Mouse (Mus musculus): ENCODE data around the gene Hyal3.
"Not testable (repeated sequence)": the region's sequence is repeated elsewhere in the genome, so short reads cannot be mapped to it uniquely, and the experiment has no call there.

Hyal3 gene

DNA sequence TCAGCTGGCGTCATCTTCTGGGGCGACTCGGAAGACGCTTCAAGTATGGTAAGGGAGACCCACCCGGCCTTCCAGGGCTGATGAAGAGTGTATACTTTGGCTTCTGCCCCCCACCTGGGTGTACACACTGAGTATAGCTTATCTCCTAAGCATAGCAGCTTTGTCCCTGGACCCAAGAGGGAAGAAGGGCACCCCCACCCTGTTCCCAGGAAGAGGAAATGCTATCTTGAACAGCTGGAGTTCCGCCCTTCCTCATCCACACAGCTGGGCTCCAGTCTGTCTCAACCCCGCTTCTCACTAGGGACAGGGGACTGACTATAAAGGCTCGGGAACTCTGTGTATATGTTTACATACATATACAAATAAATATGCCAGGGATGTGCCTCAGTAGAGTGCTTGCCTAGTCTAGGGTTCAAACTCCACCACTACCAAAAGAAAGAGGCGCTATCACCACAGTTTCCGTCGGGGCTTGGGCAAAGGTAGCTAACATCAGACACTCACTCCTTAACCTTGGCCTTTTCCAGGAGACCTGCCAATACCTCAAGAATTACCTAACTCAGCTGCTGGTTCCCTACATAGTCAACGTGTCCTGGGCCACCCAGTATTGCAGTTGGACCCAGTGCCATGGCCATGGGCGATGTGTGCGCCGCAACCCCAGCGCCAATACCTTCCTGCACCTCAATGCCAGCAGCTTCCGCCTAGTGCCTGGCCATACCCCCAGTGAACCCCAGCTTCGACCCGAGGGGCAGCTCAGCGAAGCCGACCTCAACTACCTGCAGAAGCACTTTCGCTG is 8.9 kb upstream of the Hyal3 start:
- no peak for DNase-seq (ENCODE audit: low read depth, low spot score)

DNA sequence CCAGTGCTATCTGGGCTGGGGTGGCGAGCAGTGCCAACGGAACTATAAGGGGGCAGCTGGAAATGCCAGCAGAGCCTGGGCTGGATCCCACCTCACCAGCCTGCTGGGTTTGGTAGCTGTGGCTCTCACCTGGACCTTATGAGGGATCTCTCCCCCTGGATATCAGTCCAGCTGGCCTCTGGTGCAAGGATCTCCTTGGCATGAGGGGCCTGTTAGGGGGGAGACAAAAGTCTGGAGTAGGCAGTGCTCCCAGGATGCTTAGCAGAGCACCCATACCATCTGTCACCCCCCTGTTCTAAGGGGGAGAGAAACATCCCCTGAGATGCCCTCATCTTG is 8.3 kb upstream of the Hyal3 start:
- no peak for DNase-seq (ENCODE audit: low read depth, low spot score)

DNA sequence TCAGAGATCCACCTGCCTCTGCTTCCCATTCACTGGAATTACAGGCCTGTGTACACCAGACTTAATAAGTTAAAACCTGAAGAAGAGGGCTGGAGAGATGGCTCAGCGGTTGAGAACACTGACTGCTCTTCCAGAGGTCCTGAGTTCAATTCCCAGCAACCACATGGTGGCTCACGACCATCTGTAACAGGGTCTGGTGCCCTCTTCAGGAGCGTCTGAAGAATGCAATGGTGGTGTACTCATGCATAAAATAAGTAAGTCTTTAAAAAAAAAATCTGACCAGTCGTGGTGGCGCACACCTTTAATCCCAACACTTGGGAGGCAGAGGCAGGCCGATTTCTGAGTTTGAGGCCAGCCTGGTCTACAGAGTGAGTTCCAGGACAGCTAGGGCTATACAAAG is 6.8 kb upstream of the Hyal3 start:
- not testable (repeated sequence) for DNase-seq (ENCODE audit: low read depth, low spot score)

DNA sequence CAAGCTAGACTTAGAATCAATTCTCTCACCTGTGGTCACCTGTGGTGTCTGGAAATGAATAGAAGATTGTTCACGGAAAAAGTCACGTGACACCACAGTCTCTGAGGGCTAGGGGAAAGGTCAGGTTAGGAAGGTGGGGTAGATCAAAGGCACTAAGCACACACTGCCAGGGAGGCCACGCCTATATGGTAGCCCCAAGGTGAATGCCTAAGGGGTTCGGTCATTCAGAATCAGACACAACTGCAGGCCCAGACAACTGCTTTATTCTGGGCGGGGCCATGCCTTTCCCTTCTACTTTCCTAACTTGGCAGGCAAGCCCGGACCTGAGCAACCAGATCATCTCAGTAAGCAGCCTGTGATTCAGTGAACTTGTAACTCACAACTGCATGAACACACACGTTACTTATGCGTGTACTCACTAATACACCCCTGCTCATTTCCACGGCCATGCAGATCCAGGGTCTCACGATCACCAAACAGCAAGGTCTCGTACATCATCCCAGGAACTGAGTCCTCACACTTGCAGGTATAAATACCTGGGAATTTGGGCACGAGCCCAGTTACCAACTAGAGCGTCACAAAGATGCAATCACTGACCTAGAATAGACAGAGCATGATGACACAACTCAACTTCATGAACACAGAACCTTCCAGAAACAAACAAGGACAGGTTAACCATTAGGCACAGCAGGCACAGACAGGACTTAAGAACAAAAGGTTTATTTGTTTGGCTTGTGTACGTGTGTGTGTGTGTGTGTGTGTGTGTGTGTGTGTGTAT is 4.8 kb upstream of the Hyal3 start:
- DNase-seq (ENCODE audit: low read depth, low spot score): no peak

DNA sequence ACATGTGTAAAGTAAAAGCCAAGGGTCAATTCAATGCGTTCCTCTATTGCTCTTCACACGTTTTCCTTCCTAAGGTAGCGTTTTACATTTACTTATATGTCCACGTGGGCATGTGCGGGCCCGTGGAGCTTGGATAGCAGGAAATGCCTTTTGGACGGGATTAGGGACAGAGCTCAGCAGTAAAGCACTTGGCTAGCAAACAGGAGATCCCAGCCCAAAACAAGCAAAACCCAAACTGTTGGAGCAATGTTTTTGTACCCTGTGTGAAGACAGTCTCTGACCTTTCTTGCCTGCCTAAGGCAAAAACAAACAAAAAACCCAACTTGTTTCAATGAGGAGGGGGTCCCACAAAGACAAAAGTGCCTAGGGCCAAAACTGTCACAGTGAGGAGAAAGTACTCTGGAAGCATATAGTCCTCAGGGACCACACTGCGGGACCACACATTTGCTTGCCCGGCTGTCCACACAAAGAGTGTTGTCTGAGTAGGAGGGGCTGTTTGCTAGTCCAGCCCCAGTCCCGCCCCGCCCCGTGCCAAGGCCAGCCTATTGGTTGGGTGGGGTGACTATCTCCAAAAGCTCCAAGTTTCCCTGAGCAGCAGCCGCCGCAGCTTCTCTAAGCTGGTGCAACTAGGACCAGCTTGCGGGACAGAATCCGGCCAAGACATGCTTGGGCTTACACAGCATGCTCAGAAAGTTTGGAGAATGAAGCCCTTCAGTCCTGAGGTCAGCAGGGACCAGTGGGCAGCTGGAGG is 4.1 kb upstream of the Hyal3 start, which contains the start of gene Hyal1:
Gene Hyal1 (plus strand): TSS at position 571 of the 751 bp plus-strand sequence.
- DNase-seq (ENCODE audit: low read depth, low spot score): no peak

DNA sequence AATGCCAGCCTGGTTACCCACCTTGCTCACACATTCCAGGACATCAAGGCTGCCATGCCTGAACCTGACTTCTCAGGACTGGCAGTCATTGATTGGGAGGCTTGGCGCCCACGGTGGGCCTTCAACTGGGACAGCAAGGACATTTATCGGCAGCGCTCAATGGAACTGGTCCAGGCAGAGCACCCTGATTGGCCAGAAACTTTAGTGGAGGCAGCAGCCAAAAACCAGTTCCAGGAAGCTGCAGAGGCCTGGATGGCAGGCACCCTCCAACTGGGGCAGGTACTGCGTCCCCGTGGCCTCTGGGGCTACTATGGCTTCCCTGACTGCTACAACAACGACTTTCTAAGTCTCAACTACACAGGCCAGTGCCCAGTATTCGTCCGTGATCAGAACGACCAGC is 2.7 kb upstream of the Hyal3 start:
- DNase-seq (ENCODE audit: low read depth, low spot score): no peak

DNA sequence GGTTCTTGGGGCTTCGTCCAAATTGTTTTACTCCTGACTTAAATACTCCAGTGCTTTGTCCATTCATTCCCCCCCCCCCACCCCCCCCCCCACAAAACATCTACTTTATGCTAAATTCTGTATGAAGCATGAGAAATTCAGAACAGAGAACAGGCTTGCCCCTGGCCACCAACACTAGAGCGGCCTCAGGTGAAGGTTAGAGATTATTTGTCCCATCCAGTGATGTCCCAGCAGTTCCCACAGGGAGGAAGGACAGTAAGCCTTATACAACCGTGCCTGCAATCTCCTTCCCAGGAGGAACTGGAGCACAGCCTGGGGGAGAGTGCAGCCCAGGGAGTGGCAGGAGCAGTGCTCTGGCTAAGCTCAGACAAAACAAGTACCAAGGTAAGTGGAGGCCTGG is 2.0 kb upstream of the Hyal3 start, which contains the start of gene Naa80:
Gene Naa80 (plus strand): TSS at position 301 of the 400 bp plus-strand sequence.
- no peak for DNase-seq (ENCODE audit: low read depth, low spot score)

DNA sequence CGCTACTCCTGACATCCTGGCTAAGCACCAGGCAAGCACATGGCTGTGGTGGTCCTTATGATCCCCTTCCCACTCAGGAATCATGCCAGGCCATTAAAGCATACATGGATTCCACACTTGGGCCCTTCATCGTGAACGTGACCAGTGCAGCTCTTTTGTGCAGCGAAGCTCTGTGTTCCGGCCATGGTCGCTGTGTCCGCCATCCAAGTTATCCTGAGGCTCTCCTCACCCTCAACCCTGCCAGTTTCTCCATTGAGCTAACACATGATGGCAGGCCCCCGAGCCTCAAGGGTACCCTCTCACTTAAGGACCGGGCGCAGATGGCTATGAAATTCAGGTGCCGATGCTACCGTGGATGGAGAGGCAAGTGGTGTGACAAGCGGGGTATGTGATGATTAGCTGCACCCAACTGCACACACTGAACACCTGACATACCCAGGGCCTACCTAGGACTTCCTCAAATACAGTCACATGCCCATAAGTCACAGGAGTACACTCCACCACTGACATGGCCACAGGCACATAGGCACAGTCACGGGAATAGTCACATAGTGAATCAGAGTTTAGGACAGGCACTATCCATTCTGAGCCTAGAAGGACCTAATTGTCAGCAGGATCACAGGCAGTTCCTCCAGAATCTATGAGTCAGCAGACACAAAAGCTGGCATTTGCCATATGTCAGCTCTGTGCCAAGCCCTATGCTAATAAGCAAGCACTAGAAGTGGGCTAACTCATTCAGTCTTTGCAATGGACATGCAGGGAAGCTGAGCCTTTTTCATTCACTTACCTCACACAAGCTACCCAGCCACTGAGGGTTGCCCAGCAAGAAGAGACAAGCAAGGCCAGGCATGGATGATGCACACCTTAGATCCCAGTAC is 1.4 kb upstream of the Hyal3 start:
- no peak for DNase-seq (ENCODE audit: low read depth, low spot score)

DNA sequence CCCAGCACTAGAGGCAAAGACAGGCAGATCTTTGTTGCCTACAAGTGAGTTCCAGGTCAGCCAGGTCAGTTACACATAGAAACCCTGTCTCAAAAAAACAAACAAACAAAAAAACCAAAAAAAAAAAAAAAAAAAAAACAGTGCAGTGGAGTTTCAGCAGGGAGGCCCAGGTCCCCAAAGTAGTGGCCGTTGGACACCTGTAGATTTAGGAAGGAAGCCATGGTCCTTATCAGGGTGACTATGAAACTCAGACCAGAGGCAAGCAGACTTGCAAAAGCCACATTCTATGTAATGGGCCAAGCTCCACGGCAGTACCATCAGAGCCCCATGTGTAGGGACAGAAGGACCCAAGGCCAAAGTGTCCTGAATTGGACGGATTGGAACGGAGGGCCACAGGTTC is 966 bp downstream of the Hyal3 start:
- no peak for DNase-seq (ENCODE audit: low read depth, low spot score)

DNA sequence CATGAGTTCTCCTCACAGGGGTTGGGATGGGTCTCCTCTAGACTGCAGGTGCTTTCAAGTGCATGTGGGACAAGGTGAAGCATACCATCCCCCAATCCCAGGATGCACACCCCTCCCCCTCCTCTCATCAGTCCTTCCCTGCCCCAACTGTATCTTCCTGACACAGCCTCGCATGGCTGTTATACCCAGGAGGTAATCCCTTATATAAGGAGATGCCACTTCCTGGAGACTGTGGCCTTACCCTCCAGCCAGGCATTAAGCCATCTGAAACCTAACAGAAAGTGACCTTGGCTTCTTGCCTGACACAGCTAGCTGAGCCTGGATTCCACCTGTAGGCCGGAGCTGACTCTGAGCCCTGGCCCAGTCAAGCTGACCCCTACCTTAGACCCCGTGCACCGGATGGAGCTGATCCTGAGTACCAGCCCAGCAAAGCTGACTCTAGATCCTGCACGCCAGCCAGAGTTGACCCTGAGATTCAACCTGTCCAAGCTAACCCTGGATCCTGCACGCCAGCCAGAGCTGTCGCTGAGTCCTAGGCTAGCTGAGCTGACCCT is 2.0 kb downstream of the Hyal3 start:
- no peak for DNase-seq (ENCODE audit: low read depth, low spot score)

DNA sequence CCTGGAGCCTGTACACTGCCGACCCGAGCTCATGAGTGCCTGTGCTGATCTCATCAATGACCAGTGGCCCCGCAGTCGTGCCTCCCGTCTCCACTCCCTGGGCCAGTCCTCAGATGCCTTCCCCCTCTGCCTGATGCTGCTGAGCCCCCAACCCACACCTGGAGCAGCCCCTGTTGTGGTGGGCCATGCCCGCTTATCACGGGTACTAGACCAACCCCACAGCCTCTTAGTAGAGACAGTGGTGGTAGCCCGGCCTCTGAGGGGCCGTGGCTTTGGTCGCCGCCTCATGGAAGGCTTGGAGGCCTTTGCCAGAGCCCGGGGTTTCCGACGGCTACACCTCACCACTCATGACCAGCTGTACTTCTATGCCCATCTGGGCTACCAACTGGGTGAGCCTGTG is 2.6 kb downstream of the Hyal3 start:
- no peak for DNase-seq (ENCODE audit: low read depth, low spot score)

DNA sequence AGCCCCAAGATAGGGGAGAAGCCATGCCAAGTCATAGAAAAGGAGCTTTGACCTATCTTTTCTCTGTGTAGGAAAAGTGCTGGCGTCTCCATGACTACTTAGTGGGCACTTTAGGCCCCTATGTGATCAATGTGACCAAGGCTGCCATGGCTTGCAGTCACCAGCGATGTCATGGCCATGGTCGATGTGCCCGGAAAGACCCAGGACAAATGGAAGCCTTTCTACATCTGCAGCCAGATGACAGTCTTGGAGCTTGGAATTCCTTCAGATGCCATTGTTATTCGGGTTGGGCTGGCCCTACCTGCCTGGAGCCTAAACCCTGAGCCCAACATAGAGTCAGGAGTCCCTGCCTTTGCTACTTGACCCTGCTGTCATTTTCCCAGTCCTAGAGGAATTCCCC is 5.9 kb downstream of the Hyal3 start:
- DNase-seq (ENCODE audit: low read depth, low spot score): no peak

DNA sequence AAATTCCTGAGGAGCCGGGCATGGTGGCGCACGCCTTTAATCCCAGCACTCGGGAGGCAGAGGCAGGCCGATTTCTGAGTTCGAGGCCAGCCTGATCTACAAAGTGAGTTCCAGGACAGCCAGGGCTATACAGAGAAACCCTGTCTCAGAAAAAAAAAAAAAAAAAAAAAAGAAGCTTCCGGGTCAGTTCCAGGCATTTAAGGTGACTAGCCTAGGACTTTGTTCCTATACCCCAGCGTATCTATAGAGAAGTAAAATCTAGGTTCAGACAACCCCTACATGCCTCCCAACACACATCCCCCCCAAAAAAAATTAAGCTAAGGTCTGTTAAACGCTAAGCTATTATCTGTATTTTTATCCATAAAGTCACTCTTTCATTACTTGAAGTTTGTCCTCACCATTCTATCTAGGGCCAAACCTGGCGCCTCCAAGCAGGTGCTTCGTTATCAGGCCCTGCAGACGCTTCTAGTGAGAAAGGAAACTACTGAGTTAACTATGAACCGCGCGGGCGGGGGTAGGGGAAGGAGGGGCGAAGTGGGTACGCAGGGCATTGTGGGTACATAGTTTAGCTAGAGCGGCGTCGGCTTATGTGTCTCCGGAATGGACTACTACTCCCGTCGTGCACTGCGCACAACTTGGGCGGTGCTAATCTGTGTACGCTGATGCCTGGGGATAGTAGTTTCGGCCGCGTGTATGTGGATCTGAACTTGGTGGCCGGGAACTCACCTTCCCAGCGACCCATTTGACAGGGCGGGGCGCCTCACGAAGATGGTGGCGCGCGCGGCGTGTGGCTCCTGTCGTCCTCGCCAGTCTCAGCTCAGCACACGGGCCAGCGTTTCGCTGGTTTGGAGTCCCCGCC is 6.6 kb downstream of the Hyal3 start, which contains the start of gene Ifrd2:
Gene Ifrd2 (plus strand): TSS at position 669 of the 859 bp plus-strand sequence.
- peak; percentile 95 for DNase-seq (ENCODE audit: low read depth, low spot score)

DNA sequence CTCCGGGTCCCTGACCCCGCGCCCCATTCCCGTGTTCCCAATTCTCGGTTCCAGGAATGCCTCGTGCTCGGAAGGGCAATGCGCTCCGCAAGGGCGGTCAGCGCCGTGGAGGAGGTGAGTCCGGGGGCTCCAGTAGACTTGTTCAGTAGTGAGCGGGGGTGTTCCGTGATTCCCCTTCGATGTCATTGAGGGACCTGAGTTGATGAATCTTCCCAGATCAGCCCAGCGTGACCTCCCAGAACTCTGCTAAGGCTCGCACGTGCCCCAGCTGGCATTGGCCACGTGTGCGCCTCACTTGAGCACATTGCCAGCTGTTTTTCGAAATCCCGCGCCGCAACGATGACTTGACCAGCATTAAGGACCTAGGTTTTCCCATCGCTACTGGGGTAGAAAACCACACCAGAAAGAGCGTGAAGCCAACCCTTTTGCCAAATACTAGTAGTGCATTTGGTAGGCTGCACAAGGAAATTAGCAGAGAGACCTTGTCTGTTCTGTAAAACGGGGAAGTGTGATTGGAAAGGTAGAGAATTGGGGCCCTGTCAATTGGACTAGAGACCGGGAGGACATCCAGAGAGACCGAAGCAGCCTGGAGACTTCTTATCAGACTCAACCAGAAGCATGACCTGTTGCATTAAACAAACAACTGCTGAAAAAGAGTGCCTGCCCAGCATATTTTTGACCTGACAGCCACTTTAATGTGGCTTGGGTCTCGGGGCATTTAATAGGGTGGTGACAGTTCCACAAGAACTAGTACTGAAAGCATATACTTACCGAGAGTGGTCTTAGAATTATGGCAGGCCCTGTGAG is 7.4 kb downstream of the Hyal3 start:
- no peak for DNase-seq (ENCODE audit: low read depth, low spot score)

DNA sequence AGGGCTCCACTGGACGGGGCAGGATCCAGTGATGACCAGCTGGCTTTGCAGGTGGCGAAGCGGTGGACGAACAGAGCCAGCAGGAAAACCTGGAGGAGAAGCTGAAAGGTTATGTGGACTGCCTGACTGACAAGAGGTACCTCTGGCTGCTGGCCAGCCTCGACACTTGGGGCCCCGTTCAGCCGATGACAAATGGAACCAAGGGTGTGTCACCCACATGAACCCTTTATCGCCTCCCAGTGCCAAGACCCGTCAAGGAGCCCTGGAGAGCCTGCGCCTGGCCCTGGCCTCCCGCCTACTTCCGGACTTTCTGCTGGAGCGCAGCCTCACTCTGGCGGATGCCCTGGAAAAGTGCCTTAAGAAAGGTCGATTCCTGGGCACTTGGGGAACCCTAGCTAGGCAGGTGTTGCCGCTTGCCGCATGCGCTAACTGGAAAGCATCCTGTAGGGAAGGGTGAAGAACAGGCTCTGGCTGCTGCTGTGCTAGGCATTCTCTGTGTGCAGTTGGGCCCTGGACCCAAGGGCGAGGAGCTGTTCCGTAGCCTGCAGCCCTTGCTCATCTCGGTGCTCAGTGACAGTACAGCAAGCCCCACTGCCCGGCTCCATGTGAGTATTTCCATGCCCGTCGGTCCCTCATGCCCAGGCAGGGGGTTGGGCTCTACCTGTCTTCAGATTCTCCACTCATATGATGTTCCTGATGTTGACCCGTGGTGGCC is 9.6 kb downstream of the Hyal3 start:
- DNase-seq (ENCODE audit: low read depth, low spot score): no peak

DNA sequence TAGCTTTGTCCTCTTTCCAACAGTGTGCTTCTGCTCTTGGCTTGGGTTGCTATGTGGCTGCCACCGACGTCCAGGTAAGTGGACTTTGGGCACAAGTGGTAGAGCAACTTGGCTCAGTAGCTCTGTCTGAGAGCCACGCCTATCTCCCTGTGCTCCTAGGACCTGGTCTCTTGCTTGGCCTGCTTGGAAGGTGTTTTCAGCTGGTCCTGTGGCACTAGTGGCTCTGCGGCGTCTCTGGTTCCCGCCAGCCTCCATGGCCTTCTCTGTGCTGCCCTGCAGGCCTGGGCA is 10.1 kb downstream of the Hyal3 start:
- DNase-seq (ENCODE audit: low read depth, low spot score): no peak

DNA sequence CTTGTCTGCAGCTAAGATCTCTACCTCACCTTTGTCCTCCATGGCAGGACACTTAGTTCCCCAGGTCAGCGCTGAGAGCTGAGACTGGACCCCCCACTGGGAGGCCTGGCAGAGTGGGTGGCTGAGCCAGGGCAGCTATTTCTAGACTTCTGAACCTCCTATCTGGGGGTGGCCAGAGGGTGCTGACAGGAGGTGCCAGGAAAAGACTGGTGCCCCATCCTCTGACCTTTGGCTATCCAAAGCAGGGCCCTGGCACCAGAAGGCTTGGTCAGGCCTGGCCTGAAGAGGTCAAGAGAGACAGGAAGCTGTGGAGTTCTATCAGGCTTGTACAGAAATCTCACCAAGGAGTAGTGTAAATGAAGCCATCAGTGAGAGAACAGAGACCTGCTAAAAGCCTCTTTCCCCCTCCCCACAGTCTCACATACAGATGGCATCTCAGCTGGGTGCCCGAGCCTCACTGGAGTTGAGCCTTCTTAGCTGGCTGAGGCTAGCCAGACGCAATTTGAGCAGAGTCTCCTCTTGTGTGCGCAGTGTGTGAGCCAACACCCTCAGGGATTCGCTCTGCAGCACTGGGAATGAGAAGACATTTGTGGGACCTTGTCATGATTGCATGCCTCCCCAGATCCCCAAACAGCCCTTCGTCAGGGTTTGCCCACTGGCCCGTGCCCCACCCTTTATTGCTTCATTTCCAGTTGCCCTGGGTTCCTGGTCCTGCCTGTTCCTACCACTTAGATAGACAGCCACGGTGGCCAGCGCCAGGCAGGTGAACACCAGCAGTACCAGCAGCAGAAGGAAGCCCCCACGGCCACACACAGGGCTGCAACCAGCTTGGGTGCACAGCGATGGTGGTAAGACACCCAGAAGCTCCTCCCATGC is 12.7 kb downstream of the Hyal3 start:
- no peak for DNase-seq (ENCODE audit: low read depth, low spot score)
